Mouse (Mus musculus): ENCODE data around the gene Ap1m2.

DNA sequence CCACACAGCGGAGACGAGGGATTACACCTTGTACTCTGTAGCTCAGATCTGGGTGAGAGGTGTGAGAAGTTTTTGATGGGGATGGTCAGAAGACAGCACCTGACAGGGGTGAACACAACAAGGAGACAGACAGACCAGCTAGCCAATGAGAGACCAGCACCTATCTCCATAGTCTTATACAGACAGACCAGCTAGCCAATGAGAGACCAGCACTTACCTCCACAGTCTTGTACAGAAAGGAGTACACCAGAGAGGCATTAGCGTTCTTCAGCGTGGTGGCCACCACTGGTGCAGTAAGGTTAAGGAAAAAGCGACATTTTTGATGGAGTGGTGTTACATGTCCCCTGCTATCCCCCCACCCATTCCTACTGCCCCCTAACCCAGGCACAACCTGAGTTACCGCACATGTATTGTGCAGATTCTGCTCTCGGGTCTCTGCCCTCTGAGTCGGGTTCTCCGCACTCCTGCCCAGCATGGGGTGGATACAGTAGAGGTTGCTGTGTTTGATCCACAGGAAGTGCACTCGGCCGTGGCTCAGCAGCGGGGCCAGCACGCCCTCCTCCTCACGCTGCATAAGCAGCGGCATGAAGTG lies 2.9 kb downstream of the Ap1m2 start:
- no peak for TF ChIP-seq CTCF (IDR thresholded peaks at IDR 0.05; ENCODE audit: borderline replicate concordance, extremely low read depth, insufficient read depth, insufficient read length)
- TF ChIP-seq POLR2A (IDR thresholded peaks at IDR 0.05; ENCODE audit: borderline replicate concordance, extremely low read depth, insufficient read depth, insufficient read length, poor library complexity, severe bottlenecking), result no peak

Data from brain, embryonic 14.5 days (tissue).